Mouse (Mus musculus): ENCODE results near the gene Prss33.

Prss33 gene

DNA sequence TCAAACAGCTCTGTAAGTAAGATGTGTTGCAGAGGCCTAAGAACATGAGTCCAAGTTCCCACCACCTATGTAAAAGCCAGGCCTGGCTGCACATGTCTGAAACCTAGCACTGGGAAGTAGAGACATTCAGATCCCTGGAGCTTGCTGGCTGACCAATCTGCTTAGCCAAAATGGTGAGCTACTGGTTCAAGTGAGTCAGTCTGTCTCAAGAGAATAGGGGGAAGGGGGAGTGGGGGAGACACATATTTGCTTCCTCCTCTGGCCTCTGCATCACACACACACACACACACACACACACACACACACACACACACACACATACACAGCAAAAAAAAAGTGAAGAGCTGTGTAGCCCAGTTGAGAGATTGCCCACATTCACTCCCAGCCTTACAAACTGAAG, 52.5 kb downstream of the Prss33 start:
- DNase-seq: no peak
